Mouse (Mus musculus): Measurements from ENCODE around the gene Hhat. TPM values are rescaled to one million over a fixed set of nuclear protein-coding genes. Genes with fewer than 3 reads are reported as not detected.

The Hhat gene
- total and polyA plus RNA-seq, 3 experiments, result 0.39 to 1.0 TPM; not detected in 1

DNA sequence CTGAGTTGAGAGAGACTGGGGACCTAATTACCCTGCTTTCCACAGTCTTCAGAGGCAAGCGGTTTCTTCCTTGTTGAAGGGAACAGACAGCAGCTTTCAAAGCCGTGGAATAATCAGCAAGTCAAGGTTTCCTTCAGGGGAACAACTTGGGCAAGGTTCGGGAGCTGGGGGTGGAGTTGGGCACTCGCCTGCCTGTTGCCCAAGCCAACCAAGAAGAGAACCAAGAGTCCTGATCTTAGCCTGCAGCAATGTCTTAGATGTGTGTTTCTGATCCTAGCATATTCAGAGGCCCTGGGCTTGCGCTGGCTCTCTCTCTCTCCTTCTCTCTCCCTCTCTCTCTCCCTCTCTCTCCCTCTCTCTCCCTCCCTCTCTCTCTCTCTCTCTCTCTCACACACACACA is 93.8 kb downstream of the Hhat start:
- H3K4me1 ChIP-seq (ENCODE audit: control insufficient read depth in 1 of 2, insufficient read depth in 2 of 2, low read length in 2 of 2), result no peaks in the 10 kb centered on the region
- no peaks in the 10 kb centered on the region for H3K27me3 ChIP-seq (ENCODE audit: control insufficient read depth in 1 of 2, insufficient read depth in 2 of 2, low read length in 2 of 2)
- H3K36me3 ChIP-seq (ENCODE audit: control insufficient read depth in 1 of 2, insufficient read depth in 2 of 2, low read length in 2 of 2), result no peaks in the 10 kb centered on the region
- no peak for DNase-seq (ENCODE audit: low read depth, low spot score)
- H3K9ac ChIP-seq (ENCODE audit: control insufficient read depth, low read depth, low read length, poor library complexity, severe bottlenecking), result no peak overlapping the region
- H3K79me2 ChIP-seq (ENCODE audit: control insufficient read depth, insufficient read depth, low read length, poor library complexity), result no peaks in the 10 kb centered on the region
- H3K9me3 ChIP-seq (replicated peaks; ENCODE audit: insufficient read depth, low read length), result no peaks in the 10 kb centered on the region
- no peak overlapping the region for H3K4me3 ChIP-seq (ENCODE audit: control insufficient read depth in 1 of 2, insufficient read depth in 1 of 2, low read depth in 2 of 2, low read length in 2 of 2)
- TF ChIP-seq BHLHE40 (IDR thresholded peaks at IDR 0.05; ENCODE audit: borderline replicate concordance, low read depth, low read length) (no peak), E2F4 (IDR thresholded peaks at IDR 0.05; ENCODE audit: borderline replicate concordance, low read depth, low read length) (no peak), POLR2AphosphoS2 (IDR thresholded peaks at IDR 0.05; ENCODE audit: low read length) (no peak), RAD21 (IDR thresholded peaks at IDR 0.05; ENCODE audit: low read depth, low read length) (no peak), SIN3A (IDR thresholded peaks at IDR 0.05; ENCODE audit: low read length) (no peak), MYC (IDR thresholded peaks at IDR 0.05; ENCODE audit: low read depth, low read length) (no peak), ZKSCAN1 (IDR thresholded peaks at IDR 0.05; ENCODE audit: low read depth, low read length) (no peak), JUND (IDR thresholded peaks at IDR 0.05; ENCODE audit: low read depth, low read length) (no peak), CHD2 (IDR thresholded peaks at IDR 0.05; ENCODE audit: low read length) (no peak), NELFE (IDR thresholded peaks at IDR 0.05; ENCODE audit: low read depth, low read length) (no peak), GABPA (IDR thresholded peaks at IDR 0.05; ENCODE audit: low read depth, low read length) (no peak)
- no peak overlapping the region for H3K27ac ChIP-seq (ENCODE audit: control insufficient read depth, low read depth, low read length)

DNA sequence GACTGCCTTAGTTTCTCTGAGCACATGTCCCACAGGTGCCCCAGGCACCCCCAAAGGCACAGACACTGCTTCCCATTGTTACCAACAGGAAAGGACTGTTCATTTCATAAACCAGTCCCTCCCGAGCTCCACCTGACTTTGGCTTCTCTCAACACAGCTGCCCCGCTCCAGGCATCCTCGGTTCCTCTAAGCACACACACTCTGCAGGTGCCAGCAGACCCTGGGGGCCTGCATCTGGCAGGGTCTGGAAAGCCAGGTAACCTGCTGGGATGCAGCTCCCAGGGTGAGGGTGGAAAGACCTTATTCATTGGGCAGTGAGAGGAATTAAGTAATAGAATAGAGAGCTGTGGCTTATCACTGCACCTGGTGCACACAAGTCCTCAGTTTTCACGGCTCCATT is 107.4 kb downstream of the Hhat start:
- DNase-seq (ENCODE audit: low read depth, low spot score), result no peak
- Histone ChIP-seq H3K27ac (ENCODE audit: control insufficient read depth, low read depth, low read length) (no peak overlapping the region), H3K9me3 (replicated peaks; ENCODE audit: insufficient read depth, low read length) (no peaks in the 10 kb centered on the region), H3K4me1 (ENCODE audit: control insufficient read depth in 1 of 2, insufficient read depth in 2 of 2, low read length in 2 of 2) (peaks cover 0 to 11% of the 10 kb centered on the region in 2 experiments; a peak in 1 of 4 replicates), H3K9ac (ENCODE audit: control insufficient read depth, low read depth, low read length, poor library complexity, severe bottlenecking) (no peak overlapping the region), H3K36me3 (ENCODE audit: control insufficient read depth in 1 of 2, insufficient read depth in 2 of 2, low read length in 2 of 2) (peaks cover 0 to 2% of the 10 kb centered on the region in 2 experiments; a peak in 1 of 4 replicates), H3K27me3 (ENCODE audit: control insufficient read depth in 1 of 2, insufficient read depth in 2 of 2, low read length in 2 of 2) (no peaks in the 10 kb centered on the region), H3K79me2 (ENCODE audit: control insufficient read depth, insufficient read depth, low read length, poor library complexity) (no peaks in the 10 kb centered on the region), H3K4me3 (ENCODE audit: control insufficient read depth in 1 of 2, insufficient read depth in 1 of 2, low read depth in 2 of 2, low read length in 2 of 2) (no peak overlapping the region)
- TF ChIP-seq MYC (IDR thresholded peaks at IDR 0.05; ENCODE audit: low read depth, low read length) (no peak), ETS1 (IDR thresholded peaks at IDR 0.05; ENCODE audit: low read depth, low read length) (no peak), ZMIZ1 (IDR thresholded peaks at IDR 0.05; ENCODE audit: low read depth, low read length) (no peak), POLR2A (IDR thresholded peaks at IDR 0.05; ENCODE audit: control insufficient read depth in 1 of 2, insufficient read depth in 1 of 2, low read depth in 1 of 2, low read length in 2 of 2, poor library complexity in 1 of 2) (no peak), USF1 (IDR thresholded peaks at IDR 0.05; ENCODE audit: low read depth, low read length) (no peak), CHD2 (IDR thresholded peaks at IDR 0.05; ENCODE audit: low read length) (no peak), HCFC1 (IDR thresholded peaks at IDR 0.05; ENCODE audit: low read depth, low read length) (no peak), JUND (IDR thresholded peaks at IDR 0.05; ENCODE audit: low read depth, low read length) (no peak), ZNF384 (IDR thresholded peaks at IDR 0.05; ENCODE audit: low read depth, low read length) (no peak), GATA1 (IDR thresholded peaks at IDR 0.05; ENCODE audit: low read depth, low read length) (no peak), RAD21 (IDR thresholded peaks at IDR 0.05; ENCODE audit: low read depth, low read length) (no peak), TCF12 (IDR thresholded peaks at IDR 0.05; ENCODE audit: low read depth, low read length) (no peak), CHD1 (IDR thresholded peaks at IDR 0.05; ENCODE audit: low read depth, low read length) (no peak), MEF2A (IDR thresholded peaks at IDR 0.05; ENCODE audit: extremely low read depth, insufficient replicate concordance, low read depth, low read length, poor library complexity, severe bottlenecking) (no peak), CTCF (IDR thresholded peaks at IDR 0.05 in 2 of 3, conservative IDR thresholded peaks at IDR 0.05 in 1 of 3; ENCODE audit: control insufficient read depth in 1 of 3, insufficient read depth in 1 of 3, low read depth in 2 of 3, low read length in 3 of 3, poor library complexity in 1 of 3, severe bottlenecking in 1 of 3) (no peak), BHLHE40 (IDR thresholded peaks at IDR 0.05; ENCODE audit: borderline replicate concordance, low read depth, low read length) (no peak), GABPA (IDR thresholded peaks at IDR 0.05; ENCODE audit: low read depth, low read length) (no peak), ZC3H11A (IDR thresholded peaks at IDR 0.05; ENCODE audit: low read depth, low read length) (no peak), POLR2AphosphoS2 (IDR thresholded peaks at IDR 0.05; ENCODE audit: low read length) (no peak)

Measured in MEL (cell line).